Mouse (Mus musculus): ENCODE measurements around the gene Tac4. TPM values are rescaled to one million over a fixed set of nuclear protein-coding genes. Genes with fewer than 3 reads are reported as not detected.

The Tac4 gene
- under 1 TPM in 1 of 2 experiments, not detected in 1; 0.32 TPM for polyA plus RNA-seq (2017; shearing (Covaris generic))

GRCm38 (mm10) chr11:95261178-95261751 lies at the start of gene Tac4:
Gene Tac4, plus strand, starts transcription at chr11:95261529.

DNA sequence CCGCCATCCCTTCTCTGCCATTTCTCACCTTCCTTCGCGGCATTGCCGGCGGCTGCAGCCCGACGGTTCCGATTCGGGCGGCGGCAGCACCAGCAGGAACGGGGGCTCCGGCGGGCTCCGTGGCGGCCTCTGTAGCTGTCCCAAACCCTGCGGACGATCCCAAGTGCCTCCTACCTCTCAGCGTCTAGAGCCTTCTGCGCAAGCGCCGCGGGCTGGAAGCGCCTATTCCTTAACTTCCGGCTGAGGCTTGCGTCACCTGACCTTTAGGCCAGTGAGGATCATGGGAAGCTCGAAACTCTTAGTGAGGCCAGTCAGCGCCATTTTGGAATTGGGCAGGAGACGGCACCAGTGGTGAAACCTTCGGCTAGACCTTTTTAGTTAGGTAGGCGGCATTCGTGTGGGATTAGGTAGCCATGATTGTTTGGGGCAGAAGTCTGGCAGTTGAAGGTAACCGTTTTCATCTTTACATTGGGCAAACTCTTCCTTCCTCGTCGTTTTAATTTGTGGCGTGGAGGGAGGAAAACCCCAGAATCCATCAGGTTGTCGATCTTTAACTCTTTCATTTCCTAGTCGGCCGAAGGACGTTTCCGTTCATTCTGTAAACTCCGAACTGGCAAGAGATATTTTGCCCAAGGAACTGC lies 48.8 kb downstream of the Tac4 start, which contains the start of gene Kat7:
TSS of gene Kat7 (minus strand) at position 240 of the 641 bp plus-strand sequence.

Other genes starting within 250 kb of the Tac4 start
- gene Pdk2, start 220.2 kb upstream of the Tac4 start, polyA plus RNA-seq (2017; shearing (Covaris generic)): 10 to 100 TPM; 10.5 to 15.3 TPM
- 1 to 10 TPM; 1.4 to 2.1 TPM for gene Itga3, start 184.7 kb upstream of the Tac4 start, polyA plus RNA-seq (2017; shearing (Covaris generic))
- gene Dlx3, start 141.4 kb upstream of the Tac4 start, polyA plus RNA-seq (2017; shearing (Covaris generic)): under 1 TPM in 1 of 2 experiments, not detected in 1; 0.06 TPM
- gene Dlx4, start 115.3 kb upstream of the Tac4 start, polyA plus RNA-seq (2017; shearing (Covaris generic)): under 1 TPM in 1 of 2 experiments, not detected in 1; 0.55 TPM
- 10 to 100 TPM; 85.0 to 89.5 TPM for gene Kat7, start 48.7 kb downstream of the Tac4 start, polyA plus RNA-seq (2017; shearing (Covaris generic))
- gene Fam117a, start 75.5 kb downstream of the Tac4 start, polyA plus RNA-seq (2017; shearing (Covaris generic)): 10 to 100 TPM; 34.7 to 44.1 TPM
- gene Slc35b1, start 123.2 kb downstream of the Tac4 start, polyA plus RNA-seq (2017; shearing (Covaris generic)): 10 to 100 TPM; 88.8 to 95.5 TPM
- 100 to 1,000 TPM; 135 to 154 TPM for gene Spop, start 152.6 kb downstream of the Tac4 start, polyA plus RNA-seq (2017; shearing (Covaris generic))